Mouse (Mus musculus): ENCODE measurements at regions not wholly inside any gene's neighbourhood (a gene's known extent, or its start where the extent isn't known, plus 50 kb on each side); places are given as distances from the start of the nearest gene placed in this dataset.

- DNase-seq (ENCODE audit: low spot score) = no peak
These were observed 73.2 kb upstream of the Slc38a2 start for GRCm38 (mm10) chr15:96772701-96773100.

- no peak for DNase-seq (ENCODE audit: low spot score)
These were observed 71.3 kb upstream of the Slc38a2 start for GRCm38 (mm10) chr15:96770786-96771185.

GRCm38 (mm10) chr15:96770299-96770698, 70.8 kb upstream of the Slc38a2 start:
- DNase-seq (ENCODE audit: low spot score) = no peak

GRCm38 (mm10) chr15:96769751-96770150, 70.2 kb upstream of the Slc38a2 start:
- no peak for DNase-seq (ENCODE audit: low spot score)

- DNase-seq (ENCODE audit: low spot score) = no peak
These were observed 68.9 kb upstream of the Slc38a2 start for GRCm38 (mm10) chr15:96768301-96768993.

GRCm38 (mm10) chr15:96767188-96767587, 67.7 kb upstream of the Slc38a2 start:
- no peak for DNase-seq (ENCODE audit: low spot score)

- no peak for DNase-seq (ENCODE audit: low spot score)
These were observed 66.7 kb upstream of the Slc38a2 start for GRCm38 (mm10) chr15:96766238-96766637.

GRCm38 (mm10) chr15:96763611-96764010, 64.1 kb upstream of the Slc38a2 start:
- DNase-seq (ENCODE audit: low spot score) = no peak

GRCm38 (mm10) chr15:96759078-96759995, 59.8 kb upstream of the Slc38a2 start:
- DNase-seq (ENCODE audit: low spot score) = no peak

GRCm38 (mm10) chr15:96757446-96758198, 58.1 kb upstream of the Slc38a2 start:
- DNase-seq (ENCODE audit: low spot score) = no peak

GRCm38 (mm10) chr15:96756456-96756855, 56.9 kb upstream of the Slc38a2 start:
- no peak for DNase-seq (ENCODE audit: low spot score)

- no peak for DNase-seq (ENCODE audit: low spot score)
These were observed 56.4 kb upstream of the Slc38a2 start for GRCm38 (mm10) chr15:96755951-96756350.

- DNase-seq (ENCODE audit: low spot score) = no peak
These were observed 55.9 kb upstream of the Slc38a2 start for GRCm38 (mm10) chr15:96755322-96755942.

GRCm38 (mm10) chr15:96754079-96754478, 54.5 kb upstream of the Slc38a2 start:
- DNase-seq (ENCODE audit: low spot score) = no peak

- DNase-seq (ENCODE audit: low spot score) = no peak
These were observed 53.2 kb upstream of the Slc38a2 start for GRCm38 (mm10) chr15:96752719-96753118.

- DNase-seq (ENCODE audit: low spot score) = no peak
These were observed 52.5 kb upstream of the Slc38a2 start for GRCm38 (mm10) chr15:96752062-96752358.

GRCm38 (mm10) chr15:96751243-96752061, 51.9 kb upstream of the Slc38a2 start:
- DNase-seq (ENCODE audit: low spot score) = no peak

GRCm38 (mm10) chr15:96749534-96750256, 50.2 kb upstream of the Slc38a2 start:
- DNase-seq (ENCODE audit: low spot score) = no peak
